In genomic region chr2:79460586-79460985, GRCm38 (mm10) we compare ENCODE assay signal across 13 mouse cellular contexts. TPM values are rescaled to one million over a fixed set of nuclear protein-coding genes. Genes with fewer than 3 reads are reported as not detected.
DNase-seq lines count a peak whose midpoint lies in the region; ATAC-seq and TF ChIP-seq lines count a peak whose summit lies in the region.
"Had no signal": no experiment of that assay in that cellular context is flagged by ENCODE, and none has a peak within 500 bp of the region (broad histone marks: within the 10 kb centered on the region; RNA-seq: fewer than 3 reads in every experiment).

No protein-coding gene starts in this region.

- TF ChIP-seq POLR2A in limb, embryonic 14.5 days (IDR thresholded peaks at IDR 0.05; ENCODE audit: borderline replicate concordance, extremely low read depth, insufficient read depth, insufficient read length) = no peak

- peak; percentile 8 for DNase-seq in kidney, adult 9 months
- DNase-seq in kidney, adult 8-10 months = no peak
- peak; percentile 17 for DNase-seq in Muller cell, postnatal 12 days (ENCODE audit: inconsistent ontology term)
- peak; percentile 77 for DNase-seq in embryo, embryonic 11 days
- peak; percentile 83 for DNase-seq in limb, embryonic 14.5 days (ENCODE audit: low spot score)
- DNase-seq in MN1 (ENCODE audit: low spot score) = no peak
- DNase-seq: liver, embryonic 13.5 days had no signal

- H3K36me3 ChIP-seq in limb, embryonic 14.5 days (ENCODE audit: control insufficient read depth, insufficient read depth, low read length) = no peaks in the 10 kb centered on the region
- H3K36me3 ChIP-seq: intestine, embryonic 15.5 days; liver, embryonic 13.5 days; stomach, embryonic 15.5 days had no signal

- no peak overlapping the region for H3K4me2 ChIP-seq in limb, embryonic 14.5 days (replicated peaks; ENCODE audit: low read depth, low read length, severe bottlenecking)
- H3K4me2 ChIP-seq: intestine, embryonic 15.5 days; liver, embryonic 13.5 days; stomach, embryonic 15.5 days had no signal

- no peaks in the 10 kb centered on the region for H3K4me1 ChIP-seq in limb, embryonic 14.5 days (ENCODE audit: control insufficient read depth, insufficient read depth, low read length)
- H3K4me1 ChIP-seq: liver, embryonic 13.5 days had no signal

- H3K4me3 ChIP-seq in limb, embryonic 14.5 days (replicated peaks; ENCODE audit: low read length) = no peak overlapping the region
- H3K4me3 ChIP-seq: intestine, embryonic 15.5 days; liver, embryonic 13.5 days; stomach, embryonic 15.5 days had no signal

- no peak overlapping the region for H3K27ac ChIP-seq in limb, embryonic 14.5 days (replicated peaks; ENCODE audit: low read depth, low read length)
- H3K27ac ChIP-seq: intestine, embryonic 15.5 days; liver, embryonic 13.5 days; stomach, embryonic 15.5 days had no signal

- H3K27me3 ChIP-seq in limb, embryonic 14.5 days (ENCODE audit: control insufficient read depth, insufficient read depth, low read length) = peaks cover 53% of the 10 kb centered on the region

- 1% methylated on average over 2 of the region's 2 CpGs for WGBS in limb, embryonic 14.5 days

- no peaks in the 10 kb centered on the region for H3K9me3 ChIP-seq in limb, embryonic 14.5 days (ENCODE audit: control insufficient read depth, low read length)
- H3K9me3 ChIP-seq: intestine, embryonic 15.5 days; liver, embryonic 13.5 days; stomach, embryonic 15.5 days had no signal

- H3K9ac ChIP-seq in limb, embryonic 14.5 days (ENCODE audit: low read depth, low read length, severe bottlenecking) = no peak overlapping the region
- H3K9ac ChIP-seq: intestine, embryonic 15.5 days; liver, embryonic 13.5 days; stomach, embryonic 15.5 days had no signal

- no peak for ATAC-seq in limb, embryonic 14.5 days (ENCODE audit: low FRiP score, low read depth)
- no peak for ATAC-seq in monocyte, adult 5-6 weeks (replicated peaks; ENCODE audit: insufficient number of reproducible peaks, low FRiP score, low TSS enrichment, poor library complexity, severe bottlenecking)
- ATAC-seq: intestine, embryonic 15.5 days; Patski had no signal

RNA-seq across cellular contexts. Expression of gene Cerkl, which starts 4.0 kb away (rescaled TPM):
- polyA plus RNA-seq in limb, embryonic 14.5 days (2012; rRNA removed) = 0.34 and 0.64 TPM in 2 replicates
- 1.2 and 1.7 TPM in 2 replicates for polyA plus RNA-seq in limb, embryonic 14.5 days (2014; fragmentation: Nextera tagmentation; extraction: Ambion mirVana)
- 15.2 to 38.2 TPM (median 17.0 TPM) in 3 replicates for total RNA-seq in monocyte, adult 5-6 weeks (2017)
- polyA plus RNA-seq: Patski had no signal

RNA-seq across cellular contexts. Expression of gene Neurod1, which starts 4.0 kb away (rescaled TPM):
- polyA plus RNA-seq in limb, embryonic 14.5 days (2012; rRNA removed) = 0.24 TPM in 1 of 2 replicates, not detected in the other
- not detected in 2 replicates for polyA plus RNA-seq in limb, embryonic 14.5 days (2014; fragmentation: Nextera tagmentation; extraction: Ambion mirVana)
- not detected in 3 replicates for total RNA-seq in monocyte, adult 5-6 weeks (2017)
- total RNA-seq: granulocyte monocyte progenitor cell, adult 5-6 weeks; neutrophil, adult 5-6 weeks had no signal
- polyA plus RNA-seq: liver, embryonic 13.5 days; Patski had no signal

Comparison
In these comparisons a context has a peak if more than half of its experiments do, and no peak if none do; other contexts are left out.
1. DNase-seq: peak in kidney, adult 9 months (single experiment), Muller cell, postnatal 12 days (single experiment), embryo, embryonic 11 days (single experiment) and limb, embryonic 14.5 days (single experiment); none in kidney, adult 8-10 months (0 of 2) and MN1 (single experiment).